ENCODE assay signal across 11 mouse cellular contexts in genomic region chr11:47885310-47885709, GRCm38 (mm10).
DNase-seq lines count a peak whose midpoint lies in the region; ATAC-seq lines count a peak whose summit lies in the region.
"Had no signal": no experiment of that assay in that cellular context is flagged by ENCODE, and none has a peak within 500 bp of the region (broad histone marks: within the 10 kb centered on the region; RNA-seq: fewer than 3 reads in every experiment).

No protein-coding gene starts in this region.

- no peak overlapping the region for H3K9ac ChIP-seq in neural tube, embryonic 13.5 days
- no peak overlapping the region for H3K9ac ChIP-seq in kidney, embryonic 15.5 days
- H3K9ac ChIP-seq: limb, embryonic 12.5 days had no signal

- DNase-seq in cerebellum, adult 18-20 months, result peak; percentile 11 to 16
- no peak for DNase-seq in cerebellum, adult 11 months
- DNase-seq in neural tube, embryonic 10.5 days (ENCODE audit: extremely low spot score, low spot score), result no peak
- peak; percentile 10 to 23 for DNase-seq in layer of hippocampus, postnatal 36 days
- DNase-seq in right cerebral cortex, postnatal 36 days (ENCODE audit: low spot score in 2 of 2), result peak; percentile 6 to 52
- DNase-seq in liver, result no peak

- WGBS in neural tube, embryonic 13.5 days, result 45% methylated on average over 3 of the region's 3 CpGs
- WGBS in kidney, embryonic 15.5 days, result 55% methylated on average over 3 of the region's 3 CpGs

- H3K9me3 ChIP-seq in neural tube, embryonic 13.5 days, result no peaks in the 10 kb centered on the region
- no peaks in the 10 kb centered on the region for H3K9me3 ChIP-seq in kidney, embryonic 15.5 days (replicated peaks)
- H3K9me3 ChIP-seq: limb, embryonic 12.5 days; megakaryocyte, embryonic 14.5 days had no signal

- no peak overlapping the region for H3K4me2 ChIP-seq in neural tube, embryonic 13.5 days
- H3K4me2 ChIP-seq in kidney, embryonic 15.5 days, result no peak overlapping the region
- H3K4me2 ChIP-seq: limb, embryonic 12.5 days had no signal

- H3K27me3 ChIP-seq in neural tube, embryonic 13.5 days, result no peaks in the 10 kb centered on the region
- no peaks in the 10 kb centered on the region for H3K27me3 ChIP-seq in kidney, embryonic 15.5 days
- H3K27me3 ChIP-seq: limb, embryonic 12.5 days; megakaryocyte, embryonic 14.5 days; Patski had no signal

- ATAC-seq in neural tube, embryonic 13.5 days (ENCODE audit: low read depth), result peak; percentile 67
- ATAC-seq in kidney, embryonic 15.5 days (replicated peaks; ENCODE audit: low FRiP score), result no peak
- ATAC-seq: Patski had no signal

- no peaks in the 10 kb centered on the region for H3K36me3 ChIP-seq in neural tube, embryonic 13.5 days
- H3K36me3 ChIP-seq in kidney, embryonic 15.5 days, result no peaks in the 10 kb centered on the region
- H3K36me3 ChIP-seq: limb, embryonic 12.5 days had no signal

- H3K4me3 ChIP-seq in neural tube, embryonic 13.5 days, result no peak overlapping the region
- no peak overlapping the region for H3K4me3 ChIP-seq in kidney, embryonic 15.5 days (replicated peaks)
- H3K4me3 ChIP-seq: limb, embryonic 12.5 days; megakaryocyte, embryonic 14.5 days had no signal

- 0 out of 2 replicates have a peak overlapping the region, but pooled peaks have one; percentile 33 for H3K27ac ChIP-seq in neural tube, embryonic 13.5 days (replicated peaks)
- H3K27ac ChIP-seq in kidney, embryonic 15.5 days, result no peak overlapping the region
- H3K27ac ChIP-seq: limb, embryonic 12.5 days had no signal

- 0 out of 2 replicates have a peak, but pooled peaks cover 3% of the 10 kb centered on the region for H3K4me1 ChIP-seq in neural tube, embryonic 13.5 days (replicated peaks)
- no peaks in the 10 kb centered on the region for H3K4me1 ChIP-seq in kidney, embryonic 15.5 days
- H3K4me1 ChIP-seq: limb, embryonic 12.5 days had no signal

Comparison
In these comparisons a context has a peak if more than half of its experiments do, and no peak if none do; other contexts are left out.
1. DNase-seq: peak in cerebellum, adult 18-20 months (2 of 2), layer of hippocampus, postnatal 36 days (2 of 2) and right cerebral cortex, postnatal 36 days (2 of 2); none in cerebellum, adult 11 months (single experiment), neural tube, embryonic 10.5 days (single experiment) and liver (single experiment).